Mouse (Mus musculus): Measurements from ENCODE around the gene Cux1. TPM values are rescaled to one million over a fixed set of nuclear protein-coding genes. Genes with fewer than 3 reads are reported as not detected.

Gene Cux1
- polyA plus RNA-seq, 1 experiment from 2014 or later = 109 TPM

DNA sequence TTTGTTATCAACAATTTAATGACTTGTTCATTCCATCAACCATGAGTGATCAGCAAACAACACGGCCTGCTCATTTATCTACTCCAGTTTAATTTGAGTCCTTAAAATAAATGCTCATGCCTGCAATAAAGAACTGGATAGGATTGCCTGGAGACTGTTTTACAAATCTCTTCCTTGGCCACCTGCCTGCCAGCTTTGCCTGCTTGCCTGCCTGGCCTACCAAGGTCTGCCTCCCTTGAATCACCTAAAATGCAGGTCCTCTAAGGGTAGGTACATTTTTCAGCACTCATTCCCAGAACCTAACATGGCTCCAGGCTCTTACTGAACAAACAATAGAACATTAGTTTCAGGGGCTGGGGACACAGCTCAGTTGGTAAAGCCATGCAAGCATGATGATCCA lies 39.4 kb downstream of the Cux1 start:
- WGBS = 96% methylated on average over 1 of the region's 1 CpGs
- H3K4me1 ChIP-seq (replicated peaks) = peaks cover 20% of the 10 kb centered on the region
- no peak for DNase-seq (ENCODE audit: low spot score)
- no peaks in the 10 kb centered on the region for H3K9me3 ChIP-seq
- no peak overlapping the region for H3K27ac ChIP-seq
- no peaks in the 10 kb centered on the region for H3K27me3 ChIP-seq (ENCODE audit: insufficient read depth, poor library complexity, severe bottlenecking)
- no peak overlapping the region for H3K4me3 ChIP-seq
- peaks cover 11% of the 10 kb centered on the region; the same call in 1 of the 2 replicates for H3K36me3 ChIP-seq

DNA sequence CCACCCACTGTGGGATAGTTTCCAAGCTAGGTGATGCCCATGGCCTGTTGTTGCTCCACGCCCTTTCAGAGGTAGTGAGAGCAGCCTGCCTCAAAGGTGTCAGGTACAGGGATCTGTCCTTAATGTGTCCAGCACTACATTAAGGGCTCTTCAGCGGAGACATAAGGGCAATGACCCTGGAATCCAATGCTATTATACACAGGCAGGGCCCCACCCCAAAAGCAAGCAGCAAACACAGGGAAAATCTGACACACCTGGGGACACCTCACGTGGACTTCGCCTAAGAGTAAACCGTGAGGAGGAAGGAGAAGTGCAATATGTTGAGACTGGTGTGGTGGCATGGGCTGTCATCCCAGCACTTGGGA lies 40.8 kb downstream of the Cux1 start:
- H3K9me3 ChIP-seq = no peaks in the 10 kb centered on the region
- no peak overlapping the region for H3K27ac ChIP-seq
- no peaks in the 10 kb centered on the region for H3K27me3 ChIP-seq (ENCODE audit: insufficient read depth, poor library complexity, severe bottlenecking)
- H3K36me3 ChIP-seq = peaks cover 14% of the 10 kb centered on the region; the same call in 1 of the 2 replicates
- H3K4me1 ChIP-seq (replicated peaks) = peaks cover 19% of the 10 kb centered on the region
- 89% methylated on average over 5 of the region's 5 CpGs for WGBS
- H3K4me3 ChIP-seq = no peak overlapping the region
- no peak for DNase-seq (ENCODE audit: low spot score)

DNA sequence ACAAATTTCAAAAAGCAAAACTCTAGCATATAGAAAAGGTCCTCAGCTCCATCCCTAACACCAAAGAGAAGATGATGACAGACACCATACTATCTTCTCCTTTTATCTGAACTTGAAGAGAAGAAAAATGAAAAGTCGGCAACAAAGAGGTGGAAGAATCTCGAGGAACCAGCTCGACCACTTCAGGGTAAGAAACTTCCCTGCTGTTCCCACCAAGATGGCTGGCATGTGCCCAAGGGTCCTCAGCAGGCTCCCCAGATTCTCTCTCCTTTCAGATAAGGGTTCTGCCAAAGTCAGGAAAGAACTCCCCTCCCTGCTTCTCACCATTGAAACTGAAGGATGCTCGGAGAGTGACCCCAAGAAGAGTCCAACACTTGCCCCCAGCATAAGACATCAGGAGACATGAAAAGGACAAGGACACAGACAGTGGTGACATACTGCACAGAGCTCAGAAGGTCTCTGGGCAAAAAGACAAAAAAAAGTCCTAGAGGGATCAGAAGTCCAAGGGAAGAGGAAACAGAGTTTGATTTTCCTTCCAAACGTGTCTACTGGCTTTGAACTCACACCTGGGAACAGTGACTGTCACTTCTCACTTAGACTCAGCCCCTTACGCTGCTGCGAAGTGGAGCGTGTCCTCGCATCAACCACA lies 41.3 kb downstream of the Cux1 start:
- no peaks in the 10 kb centered on the region for H3K27me3 ChIP-seq (ENCODE audit: insufficient read depth, poor library complexity, severe bottlenecking)
- H3K4me3 ChIP-seq = no peak overlapping the region
- peaks cover 19% of the 10 kb centered on the region for H3K4me1 ChIP-seq (replicated peaks)
- no peak for DNase-seq (ENCODE audit: low spot score)
- WGBS = 87% methylated on average over 9 of the region's 9 CpGs
- no peaks in the 10 kb centered on the region for H3K9me3 ChIP-seq
- H3K27ac ChIP-seq = no peak overlapping the region
- H3K36me3 ChIP-seq = peaks cover 16% of the 10 kb centered on the region; the same call in 1 of the 2 replicates

DNA sequence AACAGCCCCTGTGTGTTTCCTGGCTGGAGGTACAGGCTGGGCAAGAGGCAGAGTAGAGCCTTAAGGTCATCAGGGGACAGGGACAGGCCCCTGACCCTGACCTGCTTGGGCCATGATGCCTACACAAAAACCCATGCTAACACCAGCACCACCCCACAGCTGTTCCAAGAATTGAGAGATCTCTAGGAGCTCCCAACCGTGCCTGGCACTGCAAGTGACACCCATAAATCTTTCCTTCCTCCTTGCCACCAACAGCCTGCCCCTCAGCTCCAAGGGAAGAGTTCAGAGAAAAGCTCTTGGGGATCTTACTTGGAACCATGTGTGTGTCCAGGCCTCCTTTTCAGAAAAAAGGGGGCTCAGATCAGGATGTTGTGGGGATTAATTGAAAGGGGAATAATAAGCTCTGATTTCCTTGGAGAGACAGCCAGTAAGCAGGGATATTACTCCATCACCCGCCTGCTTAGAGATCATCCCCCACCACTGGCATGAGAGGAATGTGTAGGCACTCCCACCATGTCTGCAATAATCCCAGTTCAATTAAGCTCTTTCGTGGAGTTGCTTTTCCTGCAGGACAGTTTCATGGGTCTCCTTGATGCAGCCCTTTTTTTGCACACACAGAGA lies 44.3 kb downstream of the Cux1 start:
- no peak overlapping the region for H3K27ac ChIP-seq
- no peak overlapping the region for H3K4me3 ChIP-seq
- no peaks in the 10 kb centered on the region for H3K27me3 ChIP-seq (ENCODE audit: insufficient read depth, poor library complexity, severe bottlenecking)
- H3K9me3 ChIP-seq = no peaks in the 10 kb centered on the region
- WGBS = 42% methylated on average over 3 of the region's 3 CpGs
- peaks cover 19% of the 10 kb centered on the region for H3K4me1 ChIP-seq (replicated peaks)
- H3K36me3 ChIP-seq = peaks cover 12% of the 10 kb centered on the region; the same call in 1 of the 2 replicates
- no peak for DNase-seq (ENCODE audit: low spot score)

- H3K4me1 ChIP-seq (replicated peaks) = peaks cover 18% of the 10 kb centered on the region
- no peaks in the 10 kb centered on the region for H3K27me3 ChIP-seq (ENCODE audit: insufficient read depth, poor library complexity, severe bottlenecking)
- no peaks in the 10 kb centered on the region for H3K9me3 ChIP-seq
- H3K4me3 ChIP-seq = no peak overlapping the region
- no peak overlapping the region for H3K27ac ChIP-seq
- no peak for DNase-seq (ENCODE audit: low spot score)
- whole genome bisulfite sequencing = 90% methylated on average over 3 of the region's 3 CpGs
- peaks cover 10% of the 10 kb centered on the region; the same call in 1 of the 2 replicates for H3K36me3 ChIP-seq
Observed at GRCm38 (mm10) chr5:136521656-136522055, 45.6 kb downstream of the Cux1 start.

DNA sequence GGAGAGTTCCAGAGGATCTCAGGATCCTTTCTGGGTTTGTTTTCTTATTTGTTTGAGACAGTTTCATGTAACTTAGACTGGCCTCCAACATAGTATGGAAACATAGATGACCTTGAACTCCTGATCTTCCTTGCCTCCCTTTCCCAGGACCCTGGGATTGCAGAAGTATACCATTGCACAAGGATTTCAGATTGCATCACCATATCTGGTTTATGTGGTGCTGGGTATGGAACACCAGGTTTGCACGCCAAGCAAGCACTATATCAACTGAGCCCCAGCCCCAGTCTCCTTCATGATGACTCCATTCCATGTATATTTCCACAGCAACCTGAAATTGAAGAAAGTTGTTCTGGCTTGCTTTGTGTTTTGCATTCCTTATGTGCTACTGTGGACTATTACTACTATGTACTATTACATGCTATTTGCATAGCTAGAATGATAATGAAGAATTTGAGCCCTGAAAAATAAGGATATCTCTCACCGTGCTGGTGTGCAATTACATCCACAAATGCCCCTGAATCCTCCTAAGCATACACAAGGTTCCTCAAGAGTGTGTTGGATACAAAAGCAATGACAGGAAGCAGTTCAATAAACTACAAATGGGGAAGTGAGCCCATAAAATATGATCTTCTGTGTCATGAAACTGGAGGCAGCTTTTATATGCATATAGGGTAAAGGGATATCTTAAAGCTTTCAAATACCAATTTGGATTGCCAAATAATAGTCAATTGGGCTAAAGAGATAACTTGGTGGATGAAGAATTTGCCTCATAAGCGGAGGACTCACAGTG lies 48.4 kb downstream of the Cux1 start:
- H3K4me1 ChIP-seq (replicated peaks) = peaks cover 17% of the 10 kb centered on the region
- H3K9me3 ChIP-seq = no peaks in the 10 kb centered on the region
- H3K27ac ChIP-seq = no peak overlapping the region
- no peak overlapping the region for H3K4me3 ChIP-seq
- H3K27me3 ChIP-seq (ENCODE audit: insufficient read depth, poor library complexity, severe bottlenecking) = no peaks in the 10 kb centered on the region
- no peak for DNase-seq (ENCODE audit: low spot score)
- WGBS = 94% methylated on average over 3 of the region's 3 CpGs
- H3K36me3 ChIP-seq = peaks cover 12% of the 10 kb centered on the region

- WGBS = 74% methylated on average over 2 of the region's 2 CpGs
- Histone ChIP-seq H3K27me3 (ENCODE audit: insufficient read depth, poor library complexity, severe bottlenecking) (no peaks in the 10 kb centered on the region), H3K36me3 (peaks cover 12% of the 10 kb centered on the region), H3K4me3 (no peak overlapping the region), H3K9me3 (no peaks in the 10 kb centered on the region), H3K27ac (no peak overlapping the region), H3K4me1 (replicated peaks) (peaks cover 5% of the 10 kb centered on the region)
- DNase-seq (ENCODE audit: low spot score) = no peak
Observed at GRCm38 (mm10) chr5:136517510-136517909, 49.8 kb downstream of the Cux1 start.

GRCm38 (mm10) chr5:136516593-136516992 lies 50.7 kb downstream of the Cux1 start:
- H3K27me3 ChIP-seq (ENCODE audit: insufficient read depth, poor library complexity, severe bottlenecking) = no peaks in the 10 kb centered on the region
- H3K4me3 ChIP-seq = no peak overlapping the region
- peaks cover 9% of the 10 kb centered on the region for H3K36me3 ChIP-seq
- no peaks in the 10 kb centered on the region for H3K9me3 ChIP-seq
- 84% methylated on average over 3 of the region's 3 CpGs for WGBS
- no peak overlapping the region for H3K27ac ChIP-seq
- H3K4me1 ChIP-seq (replicated peaks) = peaks cover 3% of the 10 kb centered on the region; the same call in 1 of the 2 replicates
- no peak for DNase-seq (ENCODE audit: low spot score)

- Histone ChIP-seq H3K27me3 (ENCODE audit: insufficient read depth, poor library complexity, severe bottlenecking) (no peaks in the 10 kb centered on the region), H3K36me3 (peaks cover 6% of the 10 kb centered on the region), H3K4me3 (no peak overlapping the region), H3K27ac (no peak overlapping the region), H3K9me3 (no peaks in the 10 kb centered on the region), H3K4me1 (replicated peaks) (peaks cover 3% of the 10 kb centered on the region; the same call in 1 of the 2 replicates)
- DNase-seq (ENCODE audit: low spot score) = no peak
- WGBS = 82% methylated on average over 6 of the region's 6 CpGs
Observed at GRCm38 (mm10) chr5:136514049-136514677, 53.1 kb downstream of the Cux1 start.

- Histone ChIP-seq H3K27me3 (ENCODE audit: insufficient read depth, poor library complexity, severe bottlenecking) (no peaks in the 10 kb centered on the region), H3K4me3 (no peak overlapping the region), H3K4me1 (replicated peaks) (peaks cover 3% of the 10 kb centered on the region; the same call in 1 of the 2 replicates), H3K36me3 (peaks cover 6% of the 10 kb centered on the region), H3K27ac (no peak overlapping the region), H3K9me3 (no peaks in the 10 kb centered on the region)
- WGBS = 85% methylated on average over 2 of the region's 2 CpGs
- DNase-seq (ENCODE audit: low spot score) = no peak
Observed at GRCm38 (mm10) chr5:136512103-136512674, 55.1 kb downstream of the Cux1 start.

- Histone ChIP-seq H3K27me3 (ENCODE audit: insufficient read depth, poor library complexity, severe bottlenecking) (no peaks in the 10 kb centered on the region), H3K4me1 (replicated peaks) (peaks cover 3% of the 10 kb centered on the region; the same call in 1 of the 2 replicates), H3K27ac (no peak overlapping the region), H3K9me3 (no peaks in the 10 kb centered on the region), H3K36me3 (peaks cover 6% of the 10 kb centered on the region), H3K4me3 (no peak overlapping the region)
- no peak for DNase-seq (ENCODE audit: low spot score)
- WGBS = 87% methylated on average over 7 of the region's 7 CpGs
Observed at GRCm38 (mm10) chr5:136511378-136511777, 55.9 kb downstream of the Cux1 start.

GRCm38 (mm10) chr5:136510609-136511008 lies 56.7 kb downstream of the Cux1 start:
- no peak for DNase-seq (ENCODE audit: low spot score)
- WGBS = 91% methylated on average over 5 of the region's 5 CpGs
- Histone ChIP-seq H3K27ac (no peak overlapping the region), H3K9me3 (no peaks in the 10 kb centered on the region), H3K36me3 (peaks cover 6% of the 10 kb centered on the region), H3K27me3 (ENCODE audit: insufficient read depth, poor library complexity, severe bottlenecking) (no peaks in the 10 kb centered on the region), H3K4me3 (no peak overlapping the region), H3K4me1 (replicated peaks) (peaks cover 3% of the 10 kb centered on the region; the same call in 1 of the 2 replicates)
